9 mouse cellular contexts compared by ENCODE assay signal in the genomic region with DNA sequence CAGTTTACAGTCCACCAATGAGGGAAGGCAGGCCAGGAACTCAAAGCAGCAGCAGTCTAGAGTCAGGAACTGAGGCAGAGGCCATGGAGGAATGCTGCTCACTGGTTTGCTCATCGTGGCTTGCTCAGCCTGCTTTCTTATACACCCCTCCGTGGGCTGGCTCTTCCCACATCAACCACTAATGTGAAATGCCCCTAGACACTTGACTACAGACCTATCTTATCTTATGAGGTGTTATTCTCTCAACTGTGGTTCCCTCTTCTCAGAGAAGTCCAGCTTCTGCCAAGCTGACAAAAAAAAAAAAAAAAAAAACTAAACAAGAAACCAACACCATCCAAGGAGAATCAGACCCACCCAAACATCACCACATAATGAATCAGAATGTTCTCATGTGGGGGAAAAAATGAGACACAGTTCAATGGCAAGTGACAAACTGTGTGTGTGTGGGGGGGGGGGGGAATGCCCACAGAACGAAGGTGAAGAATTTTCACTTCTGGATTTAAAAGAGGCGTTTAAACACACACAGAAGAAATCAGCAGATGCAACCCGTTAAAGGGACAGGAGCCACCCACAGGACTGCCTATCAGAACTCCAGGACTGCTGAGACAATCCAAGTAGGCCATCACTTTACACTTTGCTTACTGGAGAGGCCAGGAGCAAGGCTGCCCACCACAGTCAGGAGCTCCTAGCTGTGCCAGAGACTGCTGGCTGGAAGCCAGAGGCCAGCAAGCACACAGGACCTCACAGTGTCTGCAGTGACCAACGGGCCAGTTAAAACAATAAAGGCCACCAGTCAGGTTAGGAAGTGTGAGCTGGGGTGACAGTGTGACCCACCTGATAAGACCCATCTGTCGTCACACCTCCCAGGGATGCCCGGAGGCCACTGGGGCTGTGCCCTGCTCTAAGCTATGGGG.
DNase-seq lines count a peak whose midpoint lies in the region; ATAC-seq and TF ChIP-seq lines count a peak whose summit lies in the region.
"Had no signal": no experiment of that assay in that cellular context is flagged by ENCODE, and none has a peak within 500 bp of the region (broad histone marks: within the 10 kb centered on the region; RNA-seq: fewer than 3 reads in every experiment).

No protein-coding gene starts in this region.

- no peak for TF ChIP-seq CTCF in midbrain, postnatal 0 days (IDR thresholded peaks at IDR 0.05)

- H3K27me3 ChIP-seq in midbrain, postnatal 0 days (ENCODE audit: insufficient read depth, low read length) = no peaks in the 10 kb centered on the region
- H3K27me3 ChIP-seq in midbrain, embryonic 14.5 days (ENCODE audit: control insufficient read depth, insufficient read depth, low read length) = no peaks in the 10 kb centered on the region
- H3K27me3 ChIP-seq in heart, embryonic 14.5 days (ENCODE audit: control insufficient read depth, insufficient read depth, low read length) = no peaks in the 10 kb centered on the region
- H3K27me3 ChIP-seq in midbrain, embryonic 11.5 days (ENCODE audit: control insufficient read depth, insufficient read depth, low read length) = no peaks in the 10 kb centered on the region

- H3K9ac ChIP-seq in midbrain, postnatal 0 days (replicated peaks; ENCODE audit: low read length, poor library complexity, severe bottlenecking) = no peak overlapping the region
- no peak overlapping the region for H3K9ac ChIP-seq in midbrain, embryonic 14.5 days (replicated peaks; ENCODE audit: low read length)
- H3K9ac ChIP-seq in heart, embryonic 14.5 days (ENCODE audit: low read length) = no peak overlapping the region
- H3K9ac ChIP-seq in midbrain, embryonic 11.5 days (ENCODE audit: low read length) = no peak overlapping the region

- WGBS in midbrain, postnatal 0 days = 84% methylated on average over 8 of the region's 8 CpGs
- WGBS in midbrain, embryonic 14.5 days = 84% methylated on average over 8 of the region's 8 CpGs
- 19% methylated on average over 8 of the region's 8 CpGs for WGBS in heart, embryonic 14.5 days
- WGBS in midbrain, embryonic 11.5 days = 85% methylated on average over 8 of the region's 8 CpGs

- H3K27ac ChIP-seq in midbrain, postnatal 0 days (ENCODE audit: low read depth, low read length) = no peak overlapping the region
- no peak overlapping the region for H3K27ac ChIP-seq in midbrain, embryonic 14.5 days (replicated peaks; ENCODE audit: low read depth, low read length)
- H3K27ac ChIP-seq in heart, embryonic 14.5 days (replicated peaks in 1 of 2; ENCODE audit: control insufficient read depth in 1 of 2, insufficient read depth in 1 of 2, low read depth in 2 of 2, low read length in 2 of 2) = no peak overlapping the region; a peak in 1 of 4 replicates
- no peak overlapping the region for H3K27ac ChIP-seq in midbrain, embryonic 11.5 days (ENCODE audit: low read depth, low read length)
- H3K27ac ChIP-seq: left cerebral cortex, adult 2 months had no signal

- no peaks in the 10 kb centered on the region for H3K4me1 ChIP-seq in midbrain, postnatal 0 days (ENCODE audit: insufficient read depth, low read length)
- no peaks in the 10 kb centered on the region for H3K4me1 ChIP-seq in midbrain, embryonic 14.5 days (ENCODE audit: control insufficient read depth, insufficient read depth, low read length)
- peaks cover 9 to 12% of the 10 kb centered on the region in 2 experiments; a peak in 3 of 4 replicates for H3K4me1 ChIP-seq in heart, embryonic 14.5 days (ENCODE audit: control insufficient read depth in 2 of 2, insufficient read depth in 2 of 2, low read length in 2 of 2)
- H3K4me1 ChIP-seq in midbrain, embryonic 11.5 days (ENCODE audit: control insufficient read depth, insufficient read depth, low read length) = no peaks in the 10 kb centered on the region

- no peak for ATAC-seq in midbrain, postnatal 0 days (ENCODE audit: low FRiP score)
- ATAC-seq in midbrain, embryonic 14.5 days (ENCODE audit: low FRiP score, low TSS enrichment) = no peak
- peak; percentile 78 for ATAC-seq in heart, embryonic 14.5 days (ENCODE audit: insufficient number of reproducible peaks, insufficient read depth, low FRiP score, low read depth)
- ATAC-seq in megakaryocyte-erythroid progenitor cell, adult 5-6 weeks (replicated peaks; ENCODE audit: low FRiP score, low TSS enrichment, poor library complexity, severe bottlenecking) = 0 out of 2 replicates have a peak, but pooled peaks have one; percentile 43
- ATAC-seq in midbrain, embryonic 11.5 days (ENCODE audit: low FRiP score) = no peak
- ATAC-seq: forebrain, embryonic 16.5 days had no signal

- H3K4me2 ChIP-seq in midbrain, postnatal 0 days (ENCODE audit: low read depth, low read length, poor library complexity, severe bottlenecking) = no peak overlapping the region
- H3K4me2 ChIP-seq in midbrain, embryonic 14.5 days (ENCODE audit: low read length) = no peak overlapping the region
- no peak overlapping the region for H3K4me2 ChIP-seq in heart, embryonic 14.5 days (ENCODE audit: low read length)
- H3K4me2 ChIP-seq in midbrain, embryonic 11.5 days = no peak overlapping the region

- no peaks in the 10 kb centered on the region for H3K9me3 ChIP-seq in midbrain, postnatal 0 days (ENCODE audit: low read length)
- 0 out of 2 replicates have a peak, but pooled peaks cover 2% of the 10 kb centered on the region for H3K9me3 ChIP-seq in midbrain, embryonic 14.5 days (ENCODE audit: control insufficient read depth, low read length)
- H3K9me3 ChIP-seq in heart, embryonic 14.5 days (ENCODE audit: control insufficient read depth, low read length) = no peaks in the 10 kb centered on the region
- H3K9me3 ChIP-seq in midbrain, embryonic 11.5 days (ENCODE audit: control insufficient read depth, low read length) = no peaks in the 10 kb centered on the region

- DNase-seq in midbrain, postnatal 0 days (ENCODE audit: low spot score) = peak; percentile 30
- DNase-seq in midbrain, embryonic 14.5 days = no peak
- peak; percentile 67 to 72 for DNase-seq in cerebellum, adult 18-20 months
- DNase-seq in T-cell, adult 2 months (ENCODE audit: low spot score) = no peak
- no peak for DNase-seq in midbrain, embryonic 11.5 days (ENCODE audit: low spot score, missing footprints)

- no peak overlapping the region for H3K4me3 ChIP-seq in midbrain, postnatal 0 days (ENCODE audit: low read depth, low read length)
- H3K4me3 ChIP-seq in midbrain, embryonic 14.5 days (replicated peaks; ENCODE audit: low read depth, low read length) = no peak overlapping the region
- no peak overlapping the region for H3K4me3 ChIP-seq in heart, embryonic 14.5 days (ENCODE audit: control insufficient read depth in 1 of 2, insufficient read depth in 1 of 2, low read depth in 1 of 2, low read length in 2 of 2)
- no peak overlapping the region for H3K4me3 ChIP-seq in midbrain, embryonic 11.5 days (ENCODE audit: low read depth, low read length)
- H3K4me3 ChIP-seq: left cerebral cortex, adult 2 months had no signal

- peaks cover 30% of the 10 kb centered on the region for H3K36me3 ChIP-seq in midbrain, postnatal 0 days (ENCODE audit: insufficient read depth, low read length)
- H3K36me3 ChIP-seq in midbrain, embryonic 14.5 days (ENCODE audit: control insufficient read depth, insufficient read depth, low read length) = 0 out of 2 replicates have a peak, but pooled peaks cover 9% of the 10 kb centered on the region
- H3K36me3 ChIP-seq in heart, embryonic 14.5 days (ENCODE audit: control insufficient read depth, insufficient read depth, low read length) = peaks cover 31% of the 10 kb centered on the region
- peaks cover 2% of the 10 kb centered on the region for H3K36me3 ChIP-seq in midbrain, embryonic 11.5 days (ENCODE audit: control insufficient read depth, insufficient read depth, low read length)

Comparison
In these comparisons a context has a peak if more than half of its experiments do, and no peak if none do; other contexts are left out.
1. DNase-seq: peak in midbrain, postnatal 0 days (single experiment) and cerebellum, adult 18-20 months (2 of 2); none in midbrain, embryonic 14.5 days (single experiment), T-cell, adult 2 months (single experiment) and midbrain, embryonic 11.5 days (single experiment).
2. ATAC-seq: peak in heart, embryonic 14.5 days (single experiment) and megakaryocyte-erythroid progenitor cell, adult 5-6 weeks (single experiment); none in midbrain, postnatal 0 days (single experiment), midbrain, embryonic 14.5 days (single experiment) and midbrain, embryonic 11.5 days (single experiment).